Mouse (Mus musculus) olfactory bulb, adult 2 months (tissue): ENCODE measurements around the gene Slc16a7. TPM values are rescaled to one million over a fixed set of nuclear protein-coding genes. Genes with fewer than 3 reads are reported as not detected.

Experiments
- H3K27ac ChIP-seq: fragments of 200-500 bp; 2 replicates; pipeline ENCODE4 v1.5.1; 2012; ENCODE audit warnings: low read depth, low read length; ENCODE audit not compliant: insufficient read depth
- H3K4me1 ChIP-seq: fragments of 200-500 bp; 2 replicates; pipeline ENCODE4 v1.6.1; 2012; ENCODE audit warnings: low read length; ENCODE audit not compliant: control insufficient read depth, insufficient read depth
- H3K4me3 ChIP-seq: fragments of 200-500 bp; 2 replicates; pipeline ENCODE4 v1.5.1; 2012; ENCODE audit warnings: mild to moderate bottlenecking, low read depth, low read length, moderate library complexity; ENCODE audit not compliant: insufficient read depth
- CTCF ChIP-seq: fragments of 200-500 bp; IDR thresholded peaks from 2 replicates; pipeline ENCODE4 v1.5.1; 2012; ENCODE audit warnings: low read depth, mild to moderate bottlenecking, low read length, moderate library complexity; ENCODE audit not compliant: insufficient read depth
- POLR2A ChIP-seq: fragments of 200-500 bp; IDR thresholded peaks from 2 replicates; pipeline ENCODE4 v1.6.1; 2012; ENCODE audit warnings: mild to moderate bottlenecking, low read depth, low read length, moderate library complexity; ENCODE audit not compliant: insufficient read depth
- WGBS: fragments of 180-500 bp; shearing (Covaris S2); methylation state at CpG from one replicate; pipeline ENCODE4 v1.1.7; 2018; 5-methylcytosine and 5-hydroxymethylcytosine counted together
- polyA plus RNA-seq: library from polyadenylated mRNA; stranded (reverse); fragments of >200 nt; gene quantifications from 2 replicates; pipeline ENCODE4 v1.2.4, GENCODE M21; 2012; ENCODE audit warnings: low replicate concordance; ENCODE audit not compliant: missing spikeins, insufficient read depth, insufficient read length

Gene Slc16a7
- polyA plus RNA-seq, 1 experiment, result not detected

GRCm38 (mm10) chr10:125265901-125266300 is 123.4 kb downstream of the Slc16a7 start:
- TF ChIP-seq POLR2A, result no peak
- no peak for TF ChIP-seq CTCF
- no peak overlapping the region for H3K27ac ChIP-seq
- H3K4me3 ChIP-seq, result no peak overlapping the region
- H3K4me1 ChIP-seq, result no peaks in the 10 kb centered on the region
- 61% methylated on average over 9 of the region's 9 CpGs for WGBS

DNA sequence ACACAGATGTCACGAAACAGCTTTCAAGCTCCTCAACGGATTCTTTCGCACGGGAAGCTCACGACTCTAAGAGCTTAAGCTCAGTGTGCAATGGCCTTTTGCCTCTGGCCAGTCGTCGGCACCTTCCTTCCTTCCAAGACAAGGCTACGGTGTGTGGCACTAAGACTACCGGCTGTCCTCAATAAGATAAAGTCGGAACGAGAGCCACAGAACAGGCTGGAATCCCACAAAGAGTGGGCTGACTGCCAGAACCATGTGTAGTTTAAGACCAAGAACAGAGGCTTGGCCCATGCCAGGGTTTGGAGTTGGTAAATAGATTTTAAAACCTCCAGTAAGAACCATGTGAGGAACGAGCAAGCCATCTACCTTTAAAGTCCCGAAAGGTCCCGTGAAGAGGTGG is 123.8 kb downstream of the Slc16a7 start:
- Histone ChIP-seq H3K4me1 (no peaks in the 10 kb centered on the region), H3K4me3 (no peak overlapping the region), H3K27ac (no peak overlapping the region)
- WGBS, result 78% methylated on average over 14 of the region's 14 CpGs
- no peak for TF ChIP-seq POLR2A
- no peak for TF ChIP-seq CTCF

- H3K4me3 ChIP-seq, result no peak overlapping the region
- no peak overlapping the region for H3K27ac ChIP-seq
- TF ChIP-seq POLR2A (no peak), CTCF (no peak)
- H3K4me1 ChIP-seq, result no peaks in the 10 kb centered on the region
- 65% methylated on average over 4 of the region's 4 CpGs for WGBS
These were observed 124.3 kb downstream of the Slc16a7 start for GRCm38 (mm10) chr10:125264938-125265337.

DNA sequence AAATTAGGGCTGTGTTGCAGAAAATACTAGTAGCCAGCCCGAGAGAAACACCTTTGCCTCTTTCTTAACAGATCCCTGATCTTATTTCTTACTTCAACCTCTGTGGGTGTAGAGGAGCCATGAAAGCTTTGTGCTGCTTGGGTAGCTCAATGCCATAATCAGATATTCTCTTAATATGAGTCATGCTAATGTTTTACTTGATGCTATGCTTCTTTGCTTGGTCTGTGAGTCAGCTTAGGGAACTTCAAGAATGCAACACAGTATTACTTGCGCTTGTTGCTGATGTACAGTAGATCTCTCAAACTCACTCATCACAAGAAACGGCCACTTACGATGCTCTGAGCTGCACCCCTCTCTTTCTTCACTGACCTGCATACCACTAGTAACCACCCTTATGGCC is 133.4 kb downstream of the Slc16a7 start:
- H3K27ac ChIP-seq, result no peak overlapping the region
- H3K4me3 ChIP-seq, result no peak overlapping the region
- TF ChIP-seq CTCF, result no peak
- no peak for TF ChIP-seq POLR2A
- H3K4me1 ChIP-seq, result no peaks in the 10 kb centered on the region
- 76% methylated on average over 4 of the region's 4 CpGs for WGBS

GRCm38 (mm10) chr10:125214536-125214935 is 174.7 kb downstream of the Slc16a7 start:
- H3K4me3 ChIP-seq, result no peak overlapping the region
- H3K4me1 ChIP-seq, result no peaks in the 10 kb centered on the region
- H3K27ac ChIP-seq, result no peak overlapping the region
- TF ChIP-seq POLR2A (no peak), CTCF (no peak)
- WGBS, result 45% methylated on average over 2 of the region's 2 CpGs

DNA sequence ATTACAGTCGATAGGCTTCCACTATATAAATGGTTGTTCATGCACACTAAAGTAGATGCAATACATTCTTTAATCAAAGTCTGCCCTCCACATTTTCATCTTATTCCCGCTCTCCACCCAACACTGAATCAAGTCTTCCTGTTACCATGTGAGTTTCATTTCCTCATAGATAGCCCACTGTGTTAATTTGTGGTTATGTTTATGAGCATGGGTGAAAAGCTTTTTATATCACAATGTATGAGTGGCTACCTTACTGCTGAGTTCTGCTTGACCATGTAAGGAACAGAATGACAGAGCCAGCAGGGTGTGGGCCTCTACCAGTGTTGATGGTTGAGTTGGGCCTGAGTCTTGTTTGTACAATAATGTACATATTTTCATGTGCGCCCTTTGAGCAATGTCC is 175.5 kb downstream of the Slc16a7 start:
- no peaks in the 10 kb centered on the region for H3K4me1 ChIP-seq
- WGBS, result 79% methylated on average over 3 of the region's 3 CpGs
- H3K27ac ChIP-seq, result no peak overlapping the region
- H3K4me3 ChIP-seq, result no peak overlapping the region
- TF ChIP-seq POLR2A (no peak), CTCF (no peak)

GRCm38 (mm10) chr10:125187544-125187943 is 201.7 kb downstream of the Slc16a7 start:
- WGBS, result 83% methylated on average over 5 of the region's 5 CpGs
- Histone ChIP-seq H3K4me3 (no peak overlapping the region), H3K4me1 (no peaks in the 10 kb centered on the region), H3K27ac (no peak overlapping the region)
- TF ChIP-seq POLR2A (no peak), CTCF (no peak)

- TF ChIP-seq POLR2A (no peak), CTCF (no peak)
- H3K4me3 ChIP-seq, result no peak overlapping the region
- no peaks in the 10 kb centered on the region for H3K4me1 ChIP-seq
- WGBS, result 96% methylated on average over 4 of the region's 4 CpGs
- H3K27ac ChIP-seq, result no peak overlapping the region
These were observed 203.9 kb downstream of the Slc16a7 start for GRCm38 (mm10) chr10:125185387-125185786.

GRCm38 (mm10) chr10:125184146-125184545 is 205.1 kb downstream of the Slc16a7 start:
- 70% methylated on average over 5 of the region's 5 CpGs for WGBS
- TF ChIP-seq POLR2A (no peak), CTCF (no peak)
- no peak overlapping the region for H3K4me3 ChIP-seq
- no peak overlapping the region for H3K27ac ChIP-seq
- no peaks in the 10 kb centered on the region for H3K4me1 ChIP-seq

- Histone ChIP-seq H3K27ac (no peak overlapping the region), H3K4me3 (no peak overlapping the region), H3K4me1 (no peaks in the 10 kb centered on the region)
- no peak for TF ChIP-seq POLR2A
- 95% methylated on average over 3 of the region's 3 CpGs for WGBS
These were observed 206.7 kb downstream of the Slc16a7 start for GRCm38 (mm10) chr10:125182545-125182944.
